Mouse (Mus musculus) heart, embryonic 14.5 days (tissue): Measurements from ENCODE around the gene Trmt10b. TPM values are rescaled to one million over a fixed set of nuclear protein-coding genes. Genes with fewer than 3 reads are reported as not detected.

Experiments
- ATAC-seq: fragments of 200-750 bp; cut with Nextera tagmentation; 2 replicates; pipeline ENCODE4 v1.8.0; 2017; ENCODE audit warnings: low read depth, moderate TSS enrichment; ENCODE audit not compliant: insufficient number of reproducible peaks, insufficient read depth, low FRiP score
- H3K27ac ChIP-seq, 2 experiments: fragments of 200-500 bp in 1 of 2; fragments of 300-500 bp in 1 of 2; sonication (generic) in 1 of 2; replicated peaks in 1 of 2; 2 replicates each; pipeline ENCODE4 v1.5.1; 2012 to 2014; ENCODE audit warnings: low read depth in 2 of 2, low read length in 2 of 2, control low read depth in 1 of 2, mild to moderate bottlenecking in 1 of 2, mixed read lengths in 1 of 2; ENCODE audit not compliant: control insufficient read depth in 1 of 2, insufficient read depth in 1 of 2
- H3K27me3 ChIP-seq: fragments of 300-500 bp; sonication (generic); 2 replicates; pipeline ENCODE4 v1.6.1; 2014; ENCODE audit warnings: mild to moderate bottlenecking, low read length, control low read depth; ENCODE audit not compliant: control insufficient read depth, insufficient read depth
- H3K36me3 ChIP-seq: fragments of 300-500 bp; sonication (generic); 2 replicates; pipeline ENCODE4 v1.6.1; 2014; ENCODE audit warnings: mild to moderate bottlenecking, control low read depth, low read length, mixed read lengths; ENCODE audit not compliant: control insufficient read depth, insufficient read depth
- H3K4me1 ChIP-seq, 2 experiments: fragments of 200-500 bp in 1 of 2; fragments of 300-500 bp in 1 of 2; sonication (generic) in 1 of 2; 2 replicates each; pipeline ENCODE4 v1.6.1; 2012 to 2014; ENCODE audit warnings: low read length in 2 of 2, control low read depth in 1 of 2, mixed read lengths in 1 of 2; ENCODE audit not compliant: control insufficient read depth in 2 of 2, insufficient read depth in 2 of 2
- H3K4me2 ChIP-seq: fragments of 300-500 bp; sonication (generic); 2 replicates; pipeline ENCODE4 v1.6.1; 2014; ENCODE audit warnings: mild to moderate bottlenecking, low read length
- H3K4me3 ChIP-seq, 2 experiments: fragments of 200-500 bp in 1 of 2; fragments of 300-500 bp in 1 of 2; sonication (generic) in 1 of 2; 2 replicates each; pipeline ENCODE4 v1.5.1; 2012 to 2014; ENCODE audit warnings: low read length in 2 of 2, mild to moderate bottlenecking in 2 of 2, control low read depth in 1 of 2, low read depth in 1 of 2, moderate library complexity in 1 of 2; ENCODE audit not compliant: control insufficient read depth in 1 of 2, insufficient read depth in 1 of 2
- H3K9ac ChIP-seq: fragments of 300-500 bp; sonication (generic); 2 replicates; pipeline ENCODE4 v1.6.1; 2014; ENCODE audit warnings: mild to moderate bottlenecking, low read length
- H3K9me3 ChIP-seq: fragments of 300-500 bp; sonication (generic); 2 replicates; pipeline ENCODE4 v1.6.1; 2016; ENCODE audit warnings: low read length, control low read depth; ENCODE audit not compliant: control insufficient read depth
- WGBS: fragments of 180-500 bp; shearing (Covaris S2); extraction: QIAGEN DNeasy Blood & Tissue Kit; methylation state at CpG from one replicate; pipeline ENCODE4 v1.1.7; 2014; 5-methylcytosine and 5-hydroxymethylcytosine counted together
- polyA plus RNA-seq: library from polyadenylated mRNA; unstranded; fragments of >200 nt; fragmentation: Nextera tagmentation; extraction: Ambion mirVana; gene quantifications from 2 replicates; pipeline ENCODE4 v1.2.1, GENCODE M21; 2014

Trmt10b gene
- polyA plus RNA-seq, 1 experiment from 2014 or later: 10.1 TPM

- no peak overlapping the region for H3K4me3 ChIP-seq
- H3K4me2 ChIP-seq: no peak overlapping the region
- 89% methylated on average over 6 of the region's 6 CpGs for WGBS
- H3K4me1 ChIP-seq: no peaks in the 10 kb centered on the region
- ATAC-seq: no peak
- no peaks in the 10 kb centered on the region for H3K27me3 ChIP-seq
- H3K27ac ChIP-seq: no peak overlapping the region
- H3K36me3 ChIP-seq: peaks cover 54% of the 10 kb centered on the region
- no peak overlapping the region for H3K9ac ChIP-seq
- no peaks in the 10 kb centered on the region for H3K9me3 ChIP-seq
These were observed 11.7 kb downstream of the Trmt10b start for GRCm38 (mm10) chr4:45308606-45309005.

GRCm38 (mm10) chr4:45311056-45311455 lies 14.1 kb downstream of the Trmt10b start:
- Histone ChIP-seq H3K4me3 (no peak overlapping the region), H3K4me1 (no peaks in the 10 kb centered on the region), H3K36me3 (peaks cover 55% of the 10 kb centered on the region), H3K27ac (no peak overlapping the region), H3K27me3 (no peaks in the 10 kb centered on the region), H3K9ac (no peak overlapping the region), H3K4me2 (no peak overlapping the region), H3K9me3 (no peaks in the 10 kb centered on the region)
- WGBS: 95% methylated on average over 2 of the region's 2 CpGs
- no peak for ATAC-seq

- Histone ChIP-seq H3K9ac (peak overlapping the region; percentile 86), H3K27me3 (peaks cover 4% of the 10 kb centered on the region; the same call in 1 of the 2 replicates), H3K4me3 (peak overlapping the region; percentile 83 to 95), H3K27ac (peak overlapping the region; percentile 81 to 85), H3K4me1 (peaks cover 2 to 8% of the 10 kb centered on the region in 2 experiments; a peak in 3 of 4 replicates), H3K9me3 (no peaks in the 10 kb centered on the region), H3K36me3 (peaks cover 33% of the 10 kb centered on the region), H3K4me2 (peak overlapping the region; percentile 65)
- WGBS: 1% methylated on average over 56 of the region's 56 CpGs
- ATAC-seq: peak; percentile 73
These were observed 23.4 kb downstream of the Trmt10b start for GRCm38 (mm10) chr4:45320159-45320816.

- no peak for ATAC-seq
- Histone ChIP-seq H3K4me3 (no peak overlapping the region), H3K27me3 (no peaks in the 10 kb centered on the region), H3K9me3 (peaks cover 4% of the 10 kb centered on the region; the same call in 1 of the 2 replicates), H3K36me3 (no peaks in the 10 kb centered on the region), H3K4me2 (no peak overlapping the region), H3K9ac (no peak overlapping the region), H3K4me1 (no peaks in the 10 kb centered on the region), H3K27ac (no peak overlapping the region)
- WGBS: 73% methylated on average over 7 of the region's 7 CpGs
These were observed 34.2 kb downstream of the Trmt10b start for GRCm38 (mm10) chr4:45331139-45331538.

GRCm38 (mm10) chr4:45332466-45332865 lies 35.5 kb downstream of the Trmt10b start:
- Histone ChIP-seq H3K4me1 (no peaks in the 10 kb centered on the region), H3K9me3 (peaks cover 4% of the 10 kb centered on the region; the same call in 1 of the 2 replicates), H3K36me3 (no peaks in the 10 kb centered on the region), H3K4me3 (no peak overlapping the region), H3K4me2 (no peak overlapping the region), H3K27me3 (no peaks in the 10 kb centered on the region), H3K27ac (no peak overlapping the region), H3K9ac (no peak overlapping the region)
- WGBS: 49% methylated on average over 3 of the region's 3 CpGs
- no peak for ATAC-seq

- Histone ChIP-seq H3K9me3 (no peaks in the 10 kb centered on the region), H3K27ac (peak overlapping the region in 1 of 2 experiments; percentile 98; a peak in 2 of 4 replicates), H3K4me2 (peak overlapping the region; percentile 89), H3K27me3 (no peaks in the 10 kb centered on the region), H3K9ac (peak overlapping the region; percentile 97), H3K36me3 (peaks cover 8% of the 10 kb centered on the region; the same call in 1 of the 2 replicates), H3K4me1 (peaks cover 4 to 18% of the 10 kb centered on the region in 2 experiments; a peak in 3 of 4 replicates), H3K4me3 (peak overlapping the region in 1 of 2 experiments; percentile 95; a peak in 2 of 4 replicates)
- WGBS: 52% methylated on average over 9 of the region's 9 CpGs
- ATAC-seq: no peak
These were observed 44.3 kb downstream of the Trmt10b start for GRCm38 (mm10) chr4:45341226-45341625.

- H3K27me3 ChIP-seq: no peaks in the 10 kb centered on the region
- peak within 1 kb of the TSS; percentile 95 for H3K4me3 ChIP-seq
- peak within 1 kb of the TSS; percentile 89 for H3K4me2 ChIP-seq
- peaks cover 10% of the 10 kb centered on the region; the same call in 1 of the 2 replicates for H3K36me3 ChIP-seq
- no peaks in the 10 kb centered on the region for H3K9me3 ChIP-seq
- 1% methylated on average over 40 of the region's 42 CpGs for WGBS
- H3K4me1 ChIP-seq: peaks cover 4 to 18% of the 10 kb centered on the region in 2 experiments; a peak in 3 of 4 replicates
- peak; percentile 94 for ATAC-seq
- peak within 1 kb of the TSS; percentile 90 to 98 for H3K27ac ChIP-seq
- peak within 1 kb of the TSS; percentile 97 for H3K9ac ChIP-seq
These were observed 44.8 kb downstream of the Trmt10b start, which contains the start of gene Dcaf10 for GRCm38 (mm10) chr4:45341669-45342249. Gene Dcaf10, plus strand, starts transcription at chr4:45342101.
